Mouse (Mus musculus): Measurements from ENCODE around the gene Malsu1.

DNA sequence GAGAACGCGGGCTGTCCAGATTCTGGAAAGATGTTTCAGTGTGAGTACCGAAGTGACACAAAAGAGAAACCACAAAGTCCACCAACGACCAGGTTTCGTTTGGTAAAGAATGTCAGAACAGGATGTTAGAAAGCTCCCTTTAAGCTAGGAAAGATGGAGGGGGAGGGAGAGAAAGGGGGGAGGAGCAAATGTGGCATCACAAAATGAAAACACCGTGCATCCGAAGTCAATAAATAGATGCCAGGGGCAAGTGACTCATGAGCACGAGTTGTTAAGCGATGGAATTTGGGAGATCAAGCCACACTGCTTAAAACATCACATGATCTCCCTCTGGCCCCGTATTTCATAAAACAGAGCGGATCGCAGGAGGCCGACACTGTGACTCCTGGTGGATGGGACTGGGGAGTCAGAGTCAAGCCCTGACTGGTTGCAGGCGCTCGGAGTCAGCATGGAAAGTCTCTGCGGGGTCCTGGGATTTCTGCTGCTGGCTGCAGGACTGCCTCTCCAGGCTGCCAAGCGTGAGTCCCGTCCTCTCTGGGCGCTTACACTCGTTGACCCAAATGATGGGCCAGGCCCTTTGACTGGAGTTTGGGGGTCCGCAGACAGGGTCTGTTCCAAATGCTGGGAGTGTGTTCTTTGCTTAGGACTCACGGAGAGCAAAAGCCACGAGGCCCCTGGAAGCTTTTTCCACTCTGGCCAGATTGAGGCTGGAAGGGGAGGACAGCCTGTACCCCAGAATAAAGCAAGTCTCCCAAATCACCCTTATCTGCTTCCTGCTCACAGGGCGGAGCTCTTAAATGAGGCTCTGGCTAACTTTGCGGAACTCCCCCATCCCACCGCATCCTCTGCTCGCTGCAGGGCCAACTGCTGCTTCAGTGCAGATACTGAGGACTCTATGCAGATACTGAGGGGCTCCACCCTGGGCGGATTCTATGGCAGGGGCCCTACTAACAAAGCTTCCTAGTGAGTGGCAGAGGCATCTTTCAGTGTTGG is 37.0 kb upstream of the Malsu1 start, which contains the start of gene Gpnmb:
- TF ChIP-seq POLR2A (IDR thresholded peaks at IDR 0.05; ENCODE audit: insufficient read depth, low read depth, low read length) (no peak), CTCF (IDR thresholded peaks at IDR 0.05) (no peak), EP300 (IDR thresholded peaks at IDR 0.05; ENCODE audit: insufficient read depth, low read depth, low read length) (no peak)

Measured in heart, adult 2 months (tissue).